Mouse (Mus musculus) heart, postnatal 10 days (tissue): ENCODE data around the gene Hspa12a. TPM values are rescaled to one million over a fixed set of nuclear protein-coding genes. Genes with fewer than 3 reads are reported as not detected.

ENCODE experiments used
- DNase-seq, 2 experiments: peaks; one replicate each; pipeline ENCODE4 v3.0.0; 2021
- intact Hi-C: fragments of 180-260 bp; cut with DNase I; formaldehyde crosslinking; loops from one replicate; pipeline ENCODE4 v1.15.1; 2025
- microRNA-seq, 2 experiments: library from miRNA; unstranded; fragments of <30 nt; microRNA quantifications; one replicate each; pipeline ENCODE4 v1.2.0; 2022
- total RNA-seq, 2 experiments: library from RNA; stranded (reverse); gene quantifications; 2 replicates each; pipeline ENCODE4 v1.2.3; 2021

The Hspa12a gene
- total RNA-seq, 2 experiments from 2014 or later: 26.2 to 29.8 TPM

- DNase-seq: no peak
- intact Hi-C loops: no loop called here
Observed at GRCm38 (mm10) chr19:58776461-58776860, 167.0 kb downstream of the Hspa12a start.

GRCm38 (mm10) chr19:58767329-58767728, 176.1 kb downstream of the Hspa12a start:
- intact Hi-C loops: no loop called here
- DNase-seq: no peak

- intact Hi-C loops: loop anchor here (1.0 to 2.0 kb wide), 3 partner anchors 44 to 434 kb away; no protein-coding TSS in a partner anchor
- peak; percentile 81 to 84 for DNase-seq
Observed at GRCm38 (mm10) chr19:58762848-58763541, 180.5 kb downstream of the Hspa12a start.

GRCm38 (mm10) chr19:58762316-58762715, 181.1 kb downstream of the Hspa12a start:
- intact Hi-C loops: loop anchor here (2.0 kb wide), 2 partner anchors 44 to 434 kb away; no protein-coding TSS in a partner anchor
- no peak for DNase-seq

GRCm38 (mm10) chr19:58759423-58759822, 184.0 kb downstream of the Hspa12a start, which contains the start of gene Pnliprp2:
Gene Pnliprp2 (plus strand): TSS chr19:58759719.
- DNase-seq: no peak
- intact Hi-C loops: no loop called here

GRCm38 (mm10) chr19:58758871-58759270, 184.6 kb downstream of the Hspa12a start:
- intact Hi-C loops: no loop called here
- DNase-seq: no peak

- intact Hi-C loops: no loop called here
Observed at GRCm38 (mm10) chr19:58751504-58751903, 191.9 kb downstream of the Hspa12a start.

GRCm38 (mm10) chr19:58750822-58751221, 192.6 kb downstream of the Hspa12a start:
- DNase-seq: no peak
- intact Hi-C loops: no loop called here

More at GRCm38 (mm10) chr19:58751504-58751903, 191.9 kb downstream of the Hspa12a start:
- DNase-seq: no peak

- no peak for DNase-seq
- intact Hi-C loops: no loop called here
Observed at GRCm38 (mm10) chr19:58747498-58748000, 195.9 kb downstream of the Hspa12a start.

Small RNA genes within 50 kb of the gene (microRNA-seq; reads per million reads assigned to microRNA genes)
- 0.95 to 1.4 reads per million in 2 experiments for gene Mir3086

Other genes with a start within 250 kb of the Hspa12a start
- under 1 TPM in 1 of 2 experiments, not detected in 1; 0.47 TPM for gene Pnliprp1, start 214.8 kb downstream of the Hspa12a start, total RNA-seq
- not detected for gene Pnliprp2, start 183.9 kb downstream of the Hspa12a start, total RNA-seq
- gene 1700019N19Rik, start 149.2 kb downstream of the Hspa12a start, total RNA-seq: not detected
- under 1 TPM in 1 of 2 experiments, not detected in 1; 0.12 TPM for gene Eno4, start 229 bp downstream of the Hspa12a start, total RNA-seq
- gene Shtn1, start 132.4 kb upstream of the Hspa12a start, total RNA-seq: 1 to 10 TPM; 2.6 TPM
- not detected for gene Vax1, start 226.4 kb upstream of the Hspa12a start, total RNA-seq